Mouse (Mus musculus) gastrocnemius, postnatal 4 days (tissue): Measurements from ENCODE around the gene Lmln. TPM values are rescaled to one million over a fixed set of nuclear protein-coding genes. Genes with fewer than 3 reads are reported as not detected.
A peak's percentile ranks its signal among the peaks of the same experiment; 100 is the strongest.
"Not testable (repeated sequence)": the region's sequence is repeated elsewhere in the genome, so short reads cannot be mapped to it uniquely, and the experiment has no call there.

Source experiments
- DNase-seq, 2 experiments: peaks; one replicate each; pipeline ENCODE4 v3.0.0; 2021 to 2022; ENCODE audit warnings: low spot score in 2 of 2, mixed read lengths in 2 of 2
- total RNA-seq, 2 experiments: library from RNA; stranded (reverse); gene quantifications; 2 replicates each; pipeline ENCODE4 v1.2.3; 2021

The Lmln gene
- total RNA-seq, 2 experiments from 2014 or later: 3.6 to 5.5 TPM

DNA sequence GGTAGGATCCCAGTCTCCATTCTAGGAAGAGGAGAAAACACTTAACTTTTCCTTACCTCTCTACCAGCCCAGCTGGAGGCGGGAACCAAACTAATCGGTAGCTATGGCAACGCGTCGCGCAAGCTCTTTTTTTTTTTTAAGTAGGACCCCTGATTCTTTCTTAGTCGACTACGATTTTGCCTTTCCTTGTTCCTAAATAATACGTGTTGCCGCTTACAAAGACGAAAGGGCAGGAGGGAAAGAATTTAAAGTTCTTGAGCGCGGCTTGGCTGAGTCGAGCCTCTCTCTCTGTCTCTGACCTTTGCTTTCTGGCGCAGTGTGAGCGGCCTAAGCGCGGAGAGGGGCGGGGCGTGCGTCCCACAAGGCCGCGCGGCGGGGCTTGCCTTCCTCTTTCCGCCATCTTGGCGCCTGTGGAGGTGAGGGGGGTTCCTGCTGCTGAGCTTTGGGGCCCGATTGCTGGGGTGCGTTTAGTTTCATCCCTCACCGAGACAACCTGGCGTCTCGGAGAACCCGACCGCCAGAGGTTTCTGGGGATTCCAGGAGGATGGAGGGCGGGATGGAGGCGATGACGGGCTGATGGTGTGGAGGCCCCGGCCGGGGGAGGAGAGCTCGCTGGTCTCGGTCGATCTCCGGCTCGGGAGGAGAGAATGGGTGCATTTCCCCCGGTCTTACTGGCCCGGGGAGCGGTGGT is 6.1 kb upstream of the Lmln start, which contains the start of the genes Iqcg and Rpl35a:
Gene Iqcg (minus strand): TSS at position 124 of the 691 bp plus-strand sequence.
Gene Rpl35a (plus strand): TSS at position 359 of the 691 bp plus-strand sequence.
- peak; percentile 79 to 92 for DNase-seq

DNA sequence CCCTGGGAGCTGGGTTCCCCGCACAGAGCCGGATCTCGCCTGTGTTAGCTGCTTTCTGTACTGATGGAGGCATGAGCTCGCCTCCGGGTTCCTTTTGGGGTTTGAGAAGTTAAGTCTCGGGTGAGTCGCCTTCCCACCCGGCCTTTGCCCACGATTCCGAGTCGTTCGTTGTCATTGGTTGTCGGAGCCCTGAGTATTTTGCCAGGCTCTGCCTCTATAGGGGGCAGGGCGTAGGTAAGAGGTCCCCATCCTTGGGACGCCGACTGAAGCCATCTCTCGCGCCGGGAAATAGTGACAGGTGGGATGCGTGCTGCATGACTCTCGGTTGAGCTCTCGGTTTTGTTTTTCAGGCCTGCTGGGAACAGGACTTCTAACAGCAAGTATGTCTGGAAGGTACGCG is 5.5 kb upstream of the Lmln start:
- peak in 1 of 2 experiments; percentile 40 for DNase-seq

DNA sequence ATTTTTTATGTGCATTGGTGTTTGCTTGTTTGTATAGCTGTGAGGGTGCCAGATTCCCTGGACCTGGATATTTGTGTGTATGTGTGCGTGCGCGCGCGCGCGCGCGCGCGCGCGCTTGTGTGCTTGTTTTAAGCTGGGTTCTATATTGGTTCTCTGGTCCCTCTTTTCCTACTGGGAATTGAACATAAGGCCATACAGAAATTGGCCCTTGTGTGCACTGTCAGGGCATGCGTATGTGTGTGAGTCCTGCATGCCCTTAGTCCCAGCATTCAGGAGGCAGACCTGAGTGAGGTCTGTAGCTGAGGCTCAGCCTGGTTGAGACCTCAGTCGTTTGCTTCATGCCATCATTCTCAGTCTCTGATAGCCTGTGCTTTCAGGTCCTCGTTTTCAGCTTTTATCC is 4.3 kb upstream of the Lmln start:
- no peak for DNase-seq

DNA sequence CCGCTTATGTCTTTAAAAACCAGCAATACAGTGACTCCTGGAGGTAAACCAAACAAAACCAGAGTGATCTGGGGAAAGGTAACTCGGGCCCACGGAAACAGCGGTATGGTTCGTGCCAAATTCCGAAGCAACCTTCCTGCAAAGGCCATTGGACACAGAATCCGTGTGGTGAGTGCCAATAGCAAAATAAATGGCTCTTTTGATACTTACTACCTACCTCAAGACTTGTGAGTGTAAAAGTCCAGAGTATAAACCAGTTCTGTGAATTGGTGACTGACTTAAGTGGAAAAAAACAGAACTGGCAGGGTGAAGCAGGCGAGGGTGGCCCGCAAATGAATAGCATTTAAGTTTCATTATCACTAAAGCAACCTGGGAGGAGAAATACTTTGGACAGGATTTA is 3.7 kb upstream of the Lmln start:
- DNase-seq: not testable (repeated sequence)

DNA sequence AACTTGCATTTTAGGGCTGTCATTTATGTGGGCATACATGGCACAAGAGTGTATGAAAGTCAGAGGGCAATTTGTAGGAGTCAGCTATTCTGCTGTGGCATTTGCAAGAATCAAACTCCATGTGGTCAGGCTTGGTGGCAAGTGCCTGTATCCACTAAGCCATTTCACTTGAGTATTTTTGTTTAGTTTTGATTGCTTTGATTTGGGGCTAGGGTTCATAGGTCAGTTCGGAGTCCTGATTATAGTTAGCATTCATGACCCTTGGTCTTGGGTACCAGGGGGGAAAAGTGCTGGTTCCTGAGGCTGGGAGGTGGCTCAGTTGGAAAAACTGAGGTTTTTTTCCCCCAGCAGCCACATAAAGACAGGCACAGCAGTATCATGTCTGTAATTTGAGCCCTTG is 2.9 kb upstream of the Lmln start:
- DNase-seq: no peak

DNA sequence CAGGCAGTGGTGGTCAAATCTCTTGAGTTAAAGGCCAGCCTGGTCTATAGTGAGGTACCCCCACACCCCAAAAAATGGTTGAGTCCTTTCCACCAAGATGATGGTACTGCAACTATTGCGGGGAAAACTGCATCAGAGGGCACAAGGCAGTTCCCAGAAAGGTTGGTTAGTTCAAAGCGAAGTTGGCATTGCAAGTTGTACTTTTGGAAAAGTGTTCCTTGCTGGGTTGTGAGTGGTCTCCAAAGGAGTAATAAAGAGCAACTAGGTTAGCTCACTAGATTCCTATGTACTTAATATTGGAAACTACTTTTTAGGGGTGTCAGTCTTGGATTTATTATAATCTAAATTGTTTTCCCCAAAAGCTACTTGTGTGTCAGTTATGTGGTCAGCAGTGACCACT is 1.4 kb upstream of the Lmln start:
- DNase-seq: no peak

DNA sequence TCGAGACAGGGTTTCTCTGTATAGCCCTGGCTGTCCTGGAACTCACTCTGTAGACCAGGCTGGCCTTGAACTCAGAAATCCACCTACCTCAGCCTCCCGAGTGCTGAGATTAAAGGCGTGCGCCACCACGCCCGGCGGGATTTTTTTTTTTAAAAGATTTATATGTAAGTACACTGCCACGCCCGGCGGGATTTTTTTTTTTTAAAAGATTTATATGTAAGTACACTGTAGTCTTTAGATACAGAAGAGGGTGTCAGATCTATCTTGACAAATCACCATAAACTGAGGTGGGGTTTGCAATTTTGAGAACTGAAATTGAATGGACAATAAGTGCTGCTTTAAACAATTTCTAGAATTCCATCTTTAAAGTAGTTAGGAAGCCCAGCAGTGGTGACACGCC is 921 bp upstream of the Lmln start:
- DNase-seq: no peak

DNA sequence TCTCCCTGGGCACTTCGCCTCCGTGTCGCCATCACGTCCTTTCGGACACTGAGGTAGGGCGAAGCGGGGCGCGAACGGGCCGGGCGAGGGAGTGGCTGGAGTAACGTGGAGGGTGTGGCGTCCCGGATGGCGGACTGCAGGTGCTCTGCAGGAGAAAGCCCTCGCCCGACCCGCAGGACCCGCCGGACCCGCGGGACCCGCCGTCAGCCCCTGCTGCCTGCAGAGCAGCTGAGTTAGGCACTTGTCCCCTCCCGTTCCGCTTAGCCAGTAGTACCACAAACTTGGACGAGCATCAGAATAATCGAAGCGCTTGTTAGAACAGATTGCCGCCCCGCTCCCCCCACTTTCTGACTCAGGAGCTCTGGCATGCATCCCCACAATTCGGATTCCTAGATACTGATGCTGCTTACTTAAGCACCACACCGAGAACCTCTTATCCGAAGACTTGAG is 386 bp downstream of the Lmln start:
- peak in 1 of 2 experiments; percentile 46 for DNase-seq

DNA sequence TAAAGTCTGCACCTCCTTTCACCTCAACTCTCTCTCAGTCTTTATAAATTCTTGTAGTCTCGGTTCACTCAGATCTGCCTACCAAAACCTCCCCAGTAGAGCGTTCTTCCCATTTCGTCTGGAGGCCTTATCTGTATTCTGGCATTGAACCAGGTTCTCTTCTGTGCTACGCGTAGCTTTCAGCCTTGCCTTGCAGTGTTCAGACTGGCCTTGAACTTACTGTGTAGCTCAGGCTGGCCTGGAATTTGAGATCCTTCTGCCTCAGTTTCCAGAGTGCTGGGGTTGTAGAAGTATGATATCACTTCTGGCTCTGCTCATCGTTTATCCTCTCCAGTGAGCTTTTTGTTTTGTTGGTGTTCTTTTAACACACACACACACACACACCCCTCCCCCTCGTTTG is 946 bp downstream of the Lmln start:
- no peak for DNase-seq

DNA sequence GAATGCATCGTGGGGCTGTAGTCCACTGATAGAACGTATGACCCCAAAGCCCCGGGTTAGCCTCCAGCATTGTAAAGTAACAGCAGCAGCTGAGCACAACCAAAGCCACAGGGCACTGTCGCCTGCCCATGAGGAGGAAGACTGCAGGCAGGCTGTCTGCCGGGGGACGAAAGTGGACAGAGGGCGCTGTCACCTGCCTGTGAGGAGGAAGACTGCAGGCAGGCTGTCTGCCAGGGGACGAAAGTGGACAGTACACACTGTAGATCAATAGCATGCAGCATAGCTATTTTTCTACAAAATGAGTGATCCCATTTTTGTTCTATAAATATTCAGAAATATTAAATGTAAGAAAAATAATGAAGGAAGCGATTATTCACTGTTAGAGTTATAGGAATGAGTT is 2.3 kb downstream of the Lmln start:
- DNase-seq: no peak

DNA sequence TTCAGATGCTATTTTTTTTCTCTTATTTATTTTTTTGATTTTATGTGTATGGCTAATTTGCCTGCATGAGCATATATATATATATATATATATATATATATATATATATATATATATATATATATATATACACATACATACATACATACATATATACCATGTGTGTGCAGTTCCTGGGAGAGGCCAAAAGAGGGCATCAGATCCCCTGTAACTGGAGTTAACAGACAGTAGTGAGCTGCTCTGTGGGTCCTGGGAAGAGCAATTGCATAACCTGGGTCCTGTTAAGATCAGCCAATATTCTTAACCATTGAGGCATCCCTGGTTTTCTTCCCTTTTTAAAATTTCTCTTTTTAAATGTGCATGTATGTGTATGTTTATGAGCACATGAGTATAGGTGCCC is 8.6 kb downstream of the Lmln start:
- DNase-seq: no peak

DNA sequence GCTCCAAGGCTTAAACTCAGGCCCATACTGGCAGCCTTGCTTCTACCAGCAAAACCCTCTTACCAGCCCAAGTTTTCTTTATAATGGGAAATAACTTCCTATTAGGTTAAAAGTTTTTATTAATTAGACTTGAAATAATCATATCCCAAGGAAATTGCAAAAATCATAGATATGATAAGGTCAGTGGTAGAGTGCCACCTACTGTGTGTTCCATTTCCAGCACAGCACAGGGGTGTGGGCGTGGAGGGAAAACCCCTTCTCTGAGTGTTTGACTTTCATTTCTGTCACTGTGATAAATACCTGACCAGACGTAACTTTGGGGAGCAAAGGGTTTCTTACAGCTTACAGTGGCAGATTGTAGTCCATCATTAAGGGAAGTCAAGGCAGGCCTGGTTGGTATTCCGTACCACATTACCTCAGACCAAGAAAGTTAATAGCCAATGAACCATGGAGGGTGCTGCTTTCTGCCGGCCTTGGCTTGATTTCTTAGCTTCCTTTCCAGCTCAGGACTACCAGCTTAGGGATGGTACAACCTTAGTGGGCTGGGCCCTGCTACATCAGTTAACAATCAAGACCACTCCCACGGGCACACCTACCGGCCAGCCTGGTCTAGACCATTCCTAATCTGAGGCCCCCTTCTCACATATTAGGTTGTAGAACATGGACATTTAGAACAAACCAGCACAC is 10.7 kb downstream of the Lmln start:
- no peak for DNase-seq

DNA sequence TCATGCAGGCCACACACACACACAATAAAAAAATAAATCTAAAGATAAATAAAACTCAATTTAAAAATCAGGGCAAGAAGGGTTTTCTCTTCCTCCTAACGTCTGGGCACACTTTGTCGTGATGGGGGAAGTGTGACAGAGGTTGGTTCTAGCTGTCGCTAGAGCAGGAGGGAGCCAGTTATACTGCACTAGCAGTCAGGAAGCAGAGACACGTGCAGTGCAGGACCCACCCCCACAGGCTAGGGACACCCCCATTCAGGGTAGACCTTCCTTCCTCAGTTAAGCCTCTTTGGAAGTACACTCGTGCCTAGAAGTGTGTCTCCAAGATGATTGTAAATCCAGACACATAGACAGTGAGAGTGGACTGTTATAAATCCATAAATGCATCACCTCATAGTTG is 12.6 kb downstream of the Lmln start:
- DNase-seq: no peak

DNA sequence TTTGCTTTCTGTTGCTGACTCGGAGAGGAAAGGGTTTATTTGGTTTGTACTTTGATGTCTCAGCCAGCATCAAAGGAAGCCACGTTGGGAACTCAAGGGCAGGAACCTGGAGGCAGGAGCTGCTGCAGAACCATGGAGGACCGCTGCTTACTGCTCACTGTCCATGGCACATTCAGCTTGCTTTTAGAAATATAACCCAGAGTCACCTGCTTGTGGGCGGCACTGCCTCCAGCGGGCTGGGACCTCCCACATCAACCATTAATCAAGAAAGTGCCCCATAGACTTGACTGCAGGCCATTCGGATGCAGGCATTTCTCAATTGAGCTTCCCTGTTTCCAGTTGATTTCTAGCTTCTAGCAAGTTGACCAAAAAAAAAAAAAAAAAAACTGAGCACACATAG is 13.8 kb downstream of the Lmln start:
- DNase-seq: no peak

DNA sequence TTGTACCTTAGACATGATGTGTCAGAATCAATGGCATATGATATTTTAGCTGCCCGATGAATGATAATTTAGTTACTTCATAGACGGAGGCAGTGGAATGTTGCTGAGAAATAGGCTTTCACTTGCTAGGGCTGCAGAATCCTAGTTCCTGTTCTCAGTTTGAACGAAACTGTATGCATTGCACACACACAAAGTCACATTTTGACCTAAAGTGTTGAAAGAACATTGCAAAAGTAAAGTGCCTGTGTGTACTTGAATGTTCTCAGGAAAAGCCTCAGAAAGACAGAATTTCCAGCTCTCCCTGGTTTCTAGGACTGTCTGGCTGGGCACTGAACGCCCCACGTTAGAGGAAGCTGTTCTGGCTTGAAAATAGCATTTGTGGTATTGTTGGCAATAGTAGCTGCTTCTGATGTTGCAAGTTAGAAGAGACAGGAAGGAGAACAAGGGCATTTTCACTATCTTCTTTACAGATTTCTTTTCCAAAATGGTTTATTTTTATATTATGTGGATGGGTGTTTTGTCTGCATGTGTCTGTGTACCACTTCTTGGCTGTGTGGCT is 14.8 kb downstream of the Lmln start:
- no peak for DNase-seq

DNA sequence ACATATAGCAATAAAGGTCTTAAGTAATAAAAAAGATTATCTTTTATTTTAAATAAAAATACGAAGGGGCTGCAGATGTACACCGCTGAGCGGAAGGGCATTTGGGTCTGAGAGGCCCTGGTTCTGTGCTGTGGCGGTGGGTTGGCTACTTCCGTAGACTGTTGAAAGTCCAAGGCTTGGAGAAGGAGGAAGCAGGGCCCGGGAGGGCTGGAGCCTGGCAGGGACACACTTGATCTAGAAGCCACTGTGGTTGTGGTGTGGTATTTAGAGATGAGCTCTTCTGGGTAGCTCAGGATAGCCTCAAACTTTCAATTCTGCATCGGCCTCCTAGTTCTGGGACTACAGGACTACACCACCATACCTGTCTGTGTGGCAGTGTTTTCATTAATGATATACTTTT is 17.7 kb downstream of the Lmln start:
- no peak for DNase-seq

DNA sequence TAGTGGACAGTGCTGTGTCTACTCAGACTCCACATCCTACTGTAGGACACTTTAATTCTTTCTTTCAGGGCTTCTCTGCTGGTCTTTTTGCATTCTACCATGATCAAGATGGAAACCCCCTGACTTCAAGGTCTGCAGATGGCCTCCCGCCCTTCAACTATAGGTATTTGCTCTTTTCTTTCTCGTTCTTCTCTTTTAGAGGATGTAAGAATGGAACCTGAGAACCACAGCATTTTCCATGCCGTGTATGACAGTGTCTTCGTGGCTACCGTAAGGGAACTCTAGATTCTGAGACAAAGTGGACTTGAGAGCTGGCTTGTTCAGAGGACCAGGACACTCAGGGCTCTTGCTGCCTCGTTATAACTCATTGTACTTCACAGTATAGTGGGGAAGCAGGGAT is 20.6 kb downstream of the Lmln start:
- no peak for DNase-seq

DNA sequence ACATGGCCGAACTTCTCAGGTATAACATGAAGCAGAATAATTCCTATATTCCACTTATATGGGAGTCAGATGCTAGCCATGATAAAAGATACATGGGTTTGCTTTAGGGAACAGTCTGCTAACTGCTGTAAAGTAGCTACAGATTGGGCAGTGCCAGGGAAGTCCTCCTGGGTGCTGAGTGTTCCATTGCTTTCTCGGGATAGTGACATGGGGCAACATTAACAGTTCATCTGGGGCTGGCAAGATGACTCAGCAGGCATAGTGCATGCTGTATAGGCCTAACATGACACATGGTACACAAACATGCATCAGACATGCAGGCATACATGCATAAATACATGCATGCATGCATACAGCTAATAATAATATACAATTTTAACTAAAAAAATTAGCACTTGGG is 21.7 kb downstream of the Lmln start:
- no peak for DNase-seq

DNA sequence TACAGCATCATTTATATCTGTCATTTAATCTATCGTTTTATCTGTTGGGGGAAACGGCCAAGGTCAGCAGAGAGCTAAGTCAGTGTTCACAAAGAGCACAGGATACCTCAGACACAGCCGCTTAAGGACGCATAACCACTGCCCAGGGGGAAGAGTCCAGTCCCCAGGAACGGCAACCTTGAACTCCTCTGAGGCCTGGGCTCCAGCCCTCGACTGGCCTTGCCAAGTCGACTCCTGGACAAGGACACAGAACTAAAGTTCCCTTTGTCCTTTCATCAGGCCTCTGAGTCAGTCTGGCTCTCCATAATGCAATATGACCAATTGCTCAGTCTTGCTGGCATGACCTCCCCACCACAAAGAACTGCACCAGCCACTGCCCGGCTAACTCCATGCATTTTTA is 23.3 kb downstream of the Lmln start:
- no peak for DNase-seq

DNA sequence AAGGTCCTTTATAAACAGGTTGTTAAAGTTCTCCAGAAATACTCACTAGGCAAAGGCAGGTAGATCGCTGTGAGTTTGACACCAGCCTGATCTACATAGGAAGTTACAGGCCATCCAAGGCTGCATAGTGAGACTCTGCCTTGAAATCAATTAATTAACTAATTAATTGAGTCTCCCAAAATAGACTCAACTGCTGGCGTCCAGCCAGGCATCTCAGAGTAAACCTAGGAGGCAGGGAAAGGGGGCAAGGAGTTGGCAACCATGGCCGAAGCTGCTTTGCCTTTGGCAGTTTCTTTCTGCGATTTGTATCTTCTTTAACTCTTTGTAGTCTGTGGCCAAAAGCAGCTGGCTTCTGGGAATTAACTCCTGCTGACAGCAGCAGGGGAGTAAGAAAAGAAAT is 51.4 kb downstream of the Lmln start:
- DNase-seq: no peak

DNA sequence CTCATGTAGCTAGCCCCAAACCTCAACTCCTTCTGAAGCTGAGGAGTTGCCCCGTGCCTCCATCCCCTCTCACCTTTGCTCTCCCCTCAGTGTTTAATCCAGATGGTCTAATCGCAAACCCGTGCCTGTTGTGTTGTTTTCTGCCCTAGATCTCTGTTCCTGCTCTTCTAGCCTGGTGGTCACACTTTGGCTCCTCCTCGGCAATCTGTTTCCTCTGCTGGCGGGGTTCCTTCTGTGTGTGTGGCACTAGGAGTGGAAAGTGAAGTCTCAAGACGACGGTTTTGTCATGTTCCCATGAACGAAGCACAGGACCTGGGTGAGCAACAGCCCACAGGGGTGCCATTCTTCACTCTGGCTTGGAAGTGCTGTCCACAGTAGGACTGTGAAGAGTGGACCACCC is 61.1 kb downstream of the Lmln start:
- no peak for DNase-seq
